Mouse (Mus musculus) R1 (cell line): ENCODE measurements around the gene Uba6.

Experiments used
- DNase-seq: peaks from one replicate; pipeline ENCODE4 v3.0.0-alpha.2; 2018; ENCODE audit warnings: low read depth, low spot score

Gene Uba6

GRCm38 (mm10) chr5:86172449-86173161, at the start of gene Uba6:
TSS of gene Uba6 (minus strand) at chr5:86172803.
- peak; percentile 99 for DNase-seq

- DNase-seq = no peak
Measured at GRCm38 (mm10) chr5:86197801-86198200, 25.2 kb upstream of the Uba6 start, which contains the start of gene Gnrhr. TSS of gene Gnrhr (minus strand) at chr5:86197901.

- DNase-seq = peak; percentile 68
Measured at GRCm38 (mm10) chr5:86191356-86191755, 18.8 kb upstream of the Uba6 start.

- peak; percentile 80 for DNase-seq
Measured at GRCm38 (mm10) chr5:86190770-86191169, 18.2 kb upstream of the Uba6 start.

- no peak for DNase-seq
Measured at GRCm38 (mm10) chr5:86190290-86190689, 17.7 kb upstream of the Uba6 start.

GRCm38 (mm10) chr5:86187441-86187840, 14.8 kb upstream of the Uba6 start:
- peak; percentile 55 for DNase-seq

- DNase-seq = peak; percentile 22
Measured at GRCm38 (mm10) chr5:86173778-86174177, 1.2 kb upstream of the Uba6 start.

- no peak for DNase-seq
Measured at GRCm38 (mm10) chr5:86172088-86172448, 535 bp downstream of the Uba6 start.

- peak; percentile 12 for DNase-seq
Measured at GRCm38 (mm10) chr5:86129828-86130227, 42.8 kb downstream of the Uba6 start.

- no peak for DNase-seq
Measured at GRCm38 (mm10) chr5:86128749-86129148, 43.9 kb downstream of the Uba6 start.

GRCm38 (mm10) chr5:86118457-86119094, 54.0 kb downstream of the Uba6 start:
- DNase-seq = no peak

GRCm38 (mm10) chr5:86113997-86114396, 58.6 kb downstream of the Uba6 start:
- no peak for DNase-seq

- DNase-seq = no peak
Measured at GRCm38 (mm10) chr5:86113037-86113436, 59.6 kb downstream of the Uba6 start.

GRCm38 (mm10) chr5:86111074-86111473, 61.5 kb downstream of the Uba6 start:
- no peak for DNase-seq

GRCm38 (mm10) chr5:86106610-86107009, 66.0 kb downstream of the Uba6 start:
- DNase-seq = no peak

- DNase-seq = no peak
Measured at GRCm38 (mm10) chr5:86102176-86102575, 70.4 kb downstream of the Uba6 start.

- DNase-seq = no peak
Measured at GRCm38 (mm10) chr5:86100621-86101020, 72.0 kb downstream of the Uba6 start.

GRCm38 (mm10) chr5:86098988-86099387, 73.6 kb downstream of the Uba6 start:
- no peak for DNase-seq

- no peak for DNase-seq
Measured at GRCm38 (mm10) chr5:86094754-86095153, 77.8 kb downstream of the Uba6 start.

- DNase-seq = no peak
Measured at GRCm38 (mm10) chr5:86086751-86087150, 85.9 kb downstream of the Uba6 start.

- DNase-seq = no peak
Measured at GRCm38 (mm10) chr5:86084979-86085378, 87.6 kb downstream of the Uba6 start.

- DNase-seq = no peak
Measured at GRCm38 (mm10) chr5:86083987-86084386, 88.6 kb downstream of the Uba6 start.

GRCm38 (mm10) chr5:86078720-86079334, 93.8 kb downstream of the Uba6 start:
- DNase-seq = no peak
